Mouse (Mus musculus): ENCODE data around the gene Pou3f1.
"Not testable (repeated sequence)": the region's sequence is repeated elsewhere in the genome, so short reads cannot be mapped to it uniquely, and the experiment has no call there.

Gene Pou3f1

DNA sequence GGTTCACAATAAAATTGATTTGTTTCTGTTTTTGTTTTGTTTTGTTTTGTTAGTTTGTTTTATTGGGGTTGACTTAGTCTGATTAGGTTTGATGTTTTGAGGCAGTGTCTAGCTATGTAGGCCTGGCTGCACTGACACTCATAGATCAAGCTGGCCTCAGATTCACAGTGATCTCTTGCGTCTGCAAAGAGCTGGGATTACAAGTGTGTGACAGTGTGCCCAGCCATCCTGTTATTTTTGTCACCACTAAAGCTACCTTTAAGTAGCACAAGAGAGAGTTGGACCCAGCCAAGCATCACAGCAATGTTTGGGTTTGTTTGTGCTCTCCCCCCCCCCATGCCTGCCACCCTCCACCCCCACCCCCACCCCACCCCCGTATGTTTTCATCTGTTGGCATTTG lies 38.0 kb downstream of the Pou3f1 start:
- DNase-seq = no peak

GRCm38 (mm10) chr4:124695786-124696516 lies 39.3 kb downstream of the Pou3f1 start:
- no peak for DNase-seq

DNA sequence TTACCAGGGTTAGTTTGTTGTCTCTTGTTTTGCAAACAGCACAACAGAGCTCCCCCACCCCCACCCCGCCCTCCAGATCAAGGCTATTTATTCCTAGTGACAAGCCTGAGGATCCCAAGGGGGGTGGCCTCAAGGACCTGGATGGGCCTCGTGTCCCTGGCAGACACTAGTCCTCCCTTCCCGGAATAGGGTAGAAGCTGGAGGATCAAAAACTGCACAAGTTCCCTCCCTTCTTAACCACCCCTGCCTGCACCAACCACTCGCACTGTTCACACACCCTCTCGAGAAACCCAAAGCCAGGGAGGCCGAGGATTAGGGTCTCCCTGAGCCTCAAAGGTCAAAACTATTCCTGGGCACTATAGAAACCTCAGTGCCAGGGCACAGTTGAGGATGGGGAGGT lies 43.2 kb downstream of the Pou3f1 start:
- DNase-seq = no peak

GRCm38 (mm10) chr4:124700248-124700971 lies 43.8 kb downstream of the Pou3f1 start, which contains the start of gene Fhl3:
TSS of gene Fhl3 (plus strand) at chr4:124700701.
- DNase-seq = peak; percentile 86

GRCm38 (mm10) chr4:124701052-124701845 lies 44.6 kb downstream of the Pou3f1 start:
- DNase-seq = no peak

DNA sequence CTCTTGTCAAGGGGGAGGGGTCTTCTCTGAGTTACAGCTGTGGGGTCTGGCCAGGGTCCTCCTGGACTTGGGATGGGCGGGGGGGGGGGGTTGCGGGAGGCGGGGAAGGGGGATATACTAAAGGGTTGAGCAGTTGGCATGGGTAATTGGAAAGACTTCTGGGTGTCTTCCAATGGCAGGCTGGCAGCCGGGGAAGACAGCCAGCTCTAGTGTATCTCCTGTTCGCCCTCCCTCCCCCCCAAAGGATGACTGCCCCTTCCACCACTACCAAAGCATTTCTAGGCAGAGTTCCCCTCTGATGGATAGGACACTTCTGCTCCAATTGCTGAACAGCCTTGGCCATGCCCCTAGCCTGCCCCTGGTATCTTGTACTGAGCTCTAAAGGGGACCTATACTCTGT lies 45.3 kb downstream of the Pou3f1 start:
- no peak for DNase-seq

GRCm38 (mm10) chr4:124703406-124703805 lies 46.8 kb downstream of the Pou3f1 start:
- no peak for DNase-seq

GRCm38 (mm10) chr4:124703881-124704796 lies 47.5 kb downstream of the Pou3f1 start:
- no peak for DNase-seq

DNA sequence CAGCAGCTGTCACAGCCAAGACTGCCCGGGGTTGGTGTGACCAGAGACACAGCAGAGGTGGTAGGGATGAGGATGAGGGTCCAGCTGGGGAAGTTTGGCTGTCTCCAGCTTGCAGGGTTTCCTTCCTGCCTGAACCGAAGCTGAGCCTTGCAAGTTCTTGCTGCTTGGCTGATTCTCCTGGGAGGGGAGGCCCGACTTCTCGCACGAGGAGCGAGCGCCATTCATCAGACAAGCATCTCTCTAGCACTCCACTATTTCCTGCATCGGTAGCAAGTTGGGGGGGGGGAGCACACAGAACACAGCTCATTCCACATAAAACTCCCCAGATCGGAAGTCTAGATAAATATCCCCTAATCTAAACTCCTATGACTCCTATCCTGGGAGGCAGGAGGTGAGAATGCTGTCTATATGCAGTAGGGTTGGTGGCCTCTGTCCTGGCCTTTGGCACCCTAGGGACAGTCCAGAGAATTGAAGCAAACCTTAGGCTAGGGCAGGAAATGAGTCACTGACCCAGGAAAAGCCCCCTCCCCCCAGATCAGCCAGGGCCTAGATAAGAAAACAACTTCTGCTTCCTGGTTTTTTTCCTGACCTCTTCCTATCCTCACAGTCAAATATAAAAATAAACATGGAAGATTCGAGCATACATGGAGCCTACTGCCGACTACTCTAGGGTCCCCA lies 48.3 kb downstream of the Pou3f1 start:
- peak; percentile 83 for DNase-seq

DNA sequence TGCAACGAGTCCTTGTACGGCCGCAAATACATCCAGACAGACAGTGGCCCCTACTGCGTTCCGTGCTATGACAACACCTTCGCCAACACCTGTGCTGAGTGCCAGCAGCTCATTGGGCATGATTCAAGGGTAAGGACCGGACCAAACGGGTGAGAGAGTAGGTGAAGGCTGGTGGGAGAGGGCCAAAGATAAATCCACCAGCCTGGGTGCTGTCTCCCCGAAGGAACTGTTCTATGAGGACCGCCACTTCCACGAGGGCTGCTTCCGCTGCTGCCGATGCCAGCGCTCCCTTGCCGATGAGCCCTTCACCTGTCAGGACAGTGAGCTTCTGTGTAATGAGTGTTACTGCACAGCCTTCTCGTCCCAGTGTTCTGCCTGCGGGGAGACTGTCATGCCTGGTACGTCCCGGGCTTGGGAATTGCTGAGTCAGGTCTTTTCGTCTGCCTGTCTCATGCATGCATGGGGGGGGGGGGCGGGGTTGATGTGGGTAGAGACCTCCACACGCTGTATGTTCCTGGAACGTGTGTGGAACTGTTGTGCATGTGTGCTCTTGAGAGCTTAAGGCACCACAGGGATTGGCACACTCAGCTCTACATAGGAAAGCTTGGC lies 49.2 kb downstream of the Pou3f1 start:
- no peak for DNase-seq

GRCm38 (mm10) chr4:124707381-124708199 lies 51.0 kb downstream of the Pou3f1 start:
- not testable (repeated sequence) for DNase-seq

GRCm38 (mm10) chr4:124708200-124708517 lies 51.6 kb downstream of the Pou3f1 start:
- DNase-seq = not testable (repeated sequence)

DNA sequence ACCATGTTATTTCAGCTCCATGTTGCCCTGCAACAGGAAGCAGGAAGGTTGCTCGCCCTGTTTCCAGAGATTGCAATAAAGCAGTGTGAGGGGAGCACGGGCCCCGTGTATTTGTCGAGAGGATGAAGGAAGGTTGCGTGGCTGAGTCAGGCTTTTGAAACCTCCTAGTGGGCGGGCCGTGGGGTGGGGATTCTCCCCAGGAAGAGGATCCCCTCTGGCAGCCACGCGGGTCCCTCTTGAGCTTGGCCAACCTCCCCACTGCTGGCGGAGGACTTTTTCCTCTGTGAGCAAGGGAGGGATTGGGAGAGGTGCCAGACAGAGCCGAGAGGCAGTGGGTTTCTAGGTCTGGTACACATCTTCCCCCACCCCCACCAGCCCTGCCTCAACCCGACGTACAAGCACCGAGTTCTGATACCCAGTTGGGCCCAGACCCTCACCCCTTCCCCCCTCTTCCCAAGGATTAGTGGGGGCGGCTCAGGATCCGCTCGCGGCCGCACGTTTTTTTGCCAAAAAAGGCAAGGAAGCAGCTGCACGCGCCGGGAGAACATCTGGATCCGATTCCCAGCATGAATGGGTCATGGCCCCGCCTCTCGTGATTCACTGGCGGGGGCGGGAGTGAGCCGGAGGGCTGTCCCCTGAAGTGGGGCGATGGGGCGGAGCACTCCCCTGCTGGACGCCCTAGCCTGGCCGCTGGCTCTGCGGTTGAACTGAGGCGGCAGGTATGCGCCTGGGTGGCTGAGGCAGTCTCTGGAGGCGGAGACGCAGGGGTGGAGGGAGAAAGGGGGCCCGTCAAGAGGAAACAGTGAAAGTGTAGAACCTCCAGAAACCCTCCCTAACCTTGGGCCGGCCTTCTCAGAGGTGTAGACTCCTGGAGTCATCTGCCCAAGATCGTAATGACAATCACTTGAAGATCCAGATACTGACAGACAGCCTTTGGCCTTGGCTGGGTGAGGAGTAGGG lies 52.2 kb downstream of the Pou3f1 start:
- DNase-seq = peak; percentile 93

GRCm38 (mm10) chr4:124709961-124710446 lies 53.4 kb downstream of the Pou3f1 start:
- peak; percentile 39 for DNase-seq
